8 mouse cellular contexts compared by ENCODE assay signal in the genomic region with DNA sequence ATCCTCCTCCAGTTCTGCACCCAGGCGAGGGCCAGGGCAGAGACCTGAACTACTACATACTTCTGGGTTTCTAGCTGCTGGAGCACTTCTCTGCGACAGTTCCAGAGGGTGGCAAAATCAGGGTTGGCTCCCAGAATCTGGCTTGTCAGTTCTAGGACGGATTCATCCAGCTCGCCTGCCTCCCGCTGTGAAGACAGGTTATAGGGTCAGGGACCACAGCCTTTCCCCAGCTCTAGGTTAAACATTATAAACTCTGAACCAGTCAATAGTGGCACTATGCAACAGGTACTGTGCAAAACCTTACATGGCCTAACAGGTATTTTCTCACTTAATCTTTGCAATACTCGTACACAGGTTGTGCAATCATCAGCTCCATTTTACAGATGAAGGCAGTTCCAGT. TPM values are rescaled to one million over a fixed set of nuclear protein-coding genes. Genes with fewer than 3 reads are reported as not detected.
A peak's percentile ranks its signal among the peaks of the same experiment; 100 is the strongest.
DNase-seq lines count a peak whose midpoint lies in the region; ATAC-seq and TF ChIP-seq lines count a peak whose summit lies in the region.

No protein-coding gene starts in this region.

- no peak for ATAC-seq in megakaryocyte, adult 5-6 weeks (ENCODE audit: poor library complexity, severe bottlenecking)
- no peak for ATAC-seq in limb, embryonic 12.5 days (ENCODE audit: insufficient number of reproducible peaks, insufficient read depth, low FRiP score, low TSS enrichment, low read depth)
- ATAC-seq in stomach, postnatal 0 days (ENCODE audit: low FRiP score, low TSS enrichment) = no peak

- no peaks in the 10 kb centered on the region for H3K27me3 ChIP-seq in megakaryocyte, embryonic 14.5 days (replicated peaks)
- no peaks in the 10 kb centered on the region for H3K27me3 ChIP-seq in hindbrain, embryonic 10.5 days (ENCODE audit: insufficient read depth, poor library complexity, severe bottlenecking)
- H3K27me3 ChIP-seq in limb, embryonic 12.5 days = no peaks in the 10 kb centered on the region
- H3K27me3 ChIP-seq in stomach, postnatal 0 days (ENCODE audit: control insufficient read depth, insufficient read depth, low read length) = no peaks in the 10 kb centered on the region

- peaks cover 48% of the 10 kb centered on the region for H3K36me3 ChIP-seq in megakaryocyte, embryonic 14.5 days (replicated peaks; ENCODE audit: low read length)
- H3K36me3 ChIP-seq in hindbrain, embryonic 10.5 days = peaks cover 43% of the 10 kb centered on the region
- peaks cover 34% of the 10 kb centered on the region for H3K36me3 ChIP-seq in limb, embryonic 12.5 days
- H3K36me3 ChIP-seq in stomach, postnatal 0 days (ENCODE audit: control insufficient read depth, insufficient read depth, low read length) = peaks cover 10% of the 10 kb centered on the region; the same call in 1 of the 2 replicates

- H3K9me3 ChIP-seq in megakaryocyte, embryonic 14.5 days = no peaks in the 10 kb centered on the region
- no peaks in the 10 kb centered on the region for H3K9me3 ChIP-seq in hindbrain, embryonic 10.5 days
- no peaks in the 10 kb centered on the region for H3K9me3 ChIP-seq in limb, embryonic 12.5 days
- H3K9me3 ChIP-seq in stomach, postnatal 0 days (ENCODE audit: control insufficient read depth, low read length) = no peaks in the 10 kb centered on the region

- no peak for DNase-seq in hindbrain, embryonic 10.5 days (ENCODE audit: low spot score)
- no peak for DNase-seq in stomach, postnatal 0 days (ENCODE audit: low spot score)
- DNase-seq in thymus, postnatal 25 days = no peak
- DNase-seq in left cerebral cortex, postnatal 14 days (ENCODE audit: low spot score in 2 of 2) = no peak
- no peak for DNase-seq in embryo, embryonic 10 days (ENCODE audit: low spot score)

- H3K4me2 ChIP-seq in limb, embryonic 12.5 days = peak overlapping the region; percentile 67
- H3K4me2 ChIP-seq in stomach, postnatal 0 days (replicated peaks; ENCODE audit: low read depth) = peak overlapping the region; percentile 70

- H3K9ac ChIP-seq in limb, embryonic 12.5 days (replicated peaks) = peak overlapping the region; percentile 70; the same call in 1 of the 2 replicates
- peak overlapping the region; percentile 82 for H3K9ac ChIP-seq in stomach, postnatal 0 days (ENCODE audit: low read length)

- TF ChIP-seq EP300 in stomach, postnatal 0 days (optimal IDR thresholded peaks at IDR 0.05) = no peak

- 69% methylated on average over 6 of the region's 6 CpGs for WGBS in hindbrain, embryonic 10.5 days
- 78% methylated on average over 6 of the region's 6 CpGs for WGBS in limb, embryonic 12.5 days
- 72% methylated on average over 6 of the region's 6 CpGs for WGBS in stomach, postnatal 0 days

- no peak for TF ChIP-seq CTCF in stomach, postnatal 0 days (IDR thresholded peaks at IDR 0.05; ENCODE audit: low read depth)

- H3K27ac ChIP-seq in hindbrain, embryonic 10.5 days = no peak overlapping the region
- H3K27ac ChIP-seq in limb, embryonic 12.5 days = no peak overlapping the region
- H3K27ac ChIP-seq in stomach, postnatal 0 days (replicated peaks) = peak overlapping the region; percentile 92; the same call in 1 of the 2 replicates

- intact Hi-C loops in left cerebral cortex, postnatal 14 days (cut with DNase I) = no loop called here

- peak overlapping the region; percentile 97 for H3K4me3 ChIP-seq in megakaryocyte, embryonic 14.5 days (replicated peaks)
- peak overlapping the region; percentile 87 for H3K4me3 ChIP-seq in hindbrain, embryonic 10.5 days
- peak overlapping the region; percentile 77 for H3K4me3 ChIP-seq in limb, embryonic 12.5 days (replicated peaks)
- peak overlapping the region; percentile 81 for H3K4me3 ChIP-seq in stomach, postnatal 0 days (ENCODE audit: low read depth, low read length)

- peaks cover 59% of the 10 kb centered on the region for H3K4me1 ChIP-seq in megakaryocyte, embryonic 14.5 days
- peaks cover 16% of the 10 kb centered on the region for H3K4me1 ChIP-seq in hindbrain, embryonic 10.5 days (replicated peaks)
- H3K4me1 ChIP-seq in limb, embryonic 12.5 days (replicated peaks) = peaks cover 9% of the 10 kb centered on the region
- no peaks in the 10 kb centered on the region for H3K4me1 ChIP-seq in stomach, postnatal 0 days (replicated peaks; ENCODE audit: control insufficient read depth, insufficient read depth)

RNA-seq across cellular contexts. Expression of gene Rabggta, which starts 1.0 kb away (rescaled TPM):
- 9.5 and 9.9 TPM in 2 replicates for polyA plus RNA-seq in megakaryocyte, embryonic 14.5 days (2012; ENCODE audit: insufficient read depth, low replicate concordance)
- total RNA-seq in megakaryocyte, adult 5-6 weeks (2015) = 10.0 and 12.5 TPM in 2 replicates
- 8.5 and 13.7 TPM in 2 replicates for total RNA-seq in megakaryocyte, adult 5-6 weeks (2017)
- polyA plus RNA-seq in hindbrain, embryonic 10.5 days (2016; fragmentation: Nextera tagmentation; extraction: Ambion mirVana) = 34.7 and 36.3 TPM in 2 replicates
- polyA plus RNA-seq in limb, embryonic 12.5 days (2016; fragmentation: Nextera tagmentation; extraction: Ambion mirVana) = 27.3 and 29.0 TPM in 2 replicates
- polyA plus RNA-seq in stomach, postnatal 0 days (2015; fragmentation: Nextera tagmentation; extraction: Ambion mirVana) = 25.7 and 27.3 TPM in 2 replicates
- total RNA-seq in left cerebral cortex, postnatal 14 days (2021) = 10 to 100 TPM; 44.2 to 45.4 TPM

RNA-seq across cellular contexts. Expression of gene Tgm1, which starts 7.3 kb away (rescaled TPM):
- 1.1 and 2.7 TPM in 2 replicates for polyA plus RNA-seq in megakaryocyte, embryonic 14.5 days (2012; ENCODE audit: insufficient read depth, low replicate concordance)
- total RNA-seq in megakaryocyte, adult 5-6 weeks (2015) = 1.6 and 1.7 TPM in 2 replicates
- 1.0 and 2.1 TPM in 2 replicates for total RNA-seq in megakaryocyte, adult 5-6 weeks (2017)
- polyA plus RNA-seq in hindbrain, embryonic 10.5 days (2016; fragmentation: Nextera tagmentation; extraction: Ambion mirVana) = 0.34 and 0.81 TPM in 2 replicates
- polyA plus RNA-seq in limb, embryonic 12.5 days (2016; fragmentation: Nextera tagmentation; extraction: Ambion mirVana) = 2.0 and 2.7 TPM in 2 replicates
- 79.0 and 80.6 TPM in 2 replicates for polyA plus RNA-seq in stomach, postnatal 0 days (2015; fragmentation: Nextera tagmentation; extraction: Ambion mirVana)
- under 1 TPM in 1 of 2 experiments, not detected in 1; 0.25 TPM for total RNA-seq in left cerebral cortex, postnatal 14 days (2021)

RNA-seq across cellular contexts. Expression of gene Dhrs1, which starts 24.4 kb away (rescaled TPM):
- polyA plus RNA-seq in megakaryocyte, embryonic 14.5 days (2012; ENCODE audit: insufficient read depth, low replicate concordance) = 1.2 and 3.7 TPM in 2 replicates
- 112 and 121 TPM in 2 replicates for total RNA-seq in megakaryocyte, adult 5-6 weeks (2015)
- total RNA-seq in megakaryocyte, adult 5-6 weeks (2017) = 44.1 and 55.0 TPM in 2 replicates
- polyA plus RNA-seq in hindbrain, embryonic 10.5 days (2016; fragmentation: Nextera tagmentation; extraction: Ambion mirVana) = 68.5 and 73.8 TPM in 2 replicates
- 72.5 and 82.6 TPM in 2 replicates for polyA plus RNA-seq in limb, embryonic 12.5 days (2016; fragmentation: Nextera tagmentation; extraction: Ambion mirVana)
- 92.3 and 99.5 TPM in 2 replicates for polyA plus RNA-seq in stomach, postnatal 0 days (2015; fragmentation: Nextera tagmentation; extraction: Ambion mirVana)
- 100 to 1,000 TPM in 1 of 2 experiments, 10 to 100 TPM in 1; 99.8 to 104 TPM for total RNA-seq in left cerebral cortex, postnatal 14 days (2021)

RNA-seq across cellular contexts. Expression of gene Nop9, which starts 24.4 kb away (rescaled TPM):
- 18.3 and 25.1 TPM in 2 replicates for polyA plus RNA-seq in megakaryocyte, embryonic 14.5 days (2012; ENCODE audit: insufficient read depth, low replicate concordance)
- 10.4 and 12.2 TPM in 2 replicates for total RNA-seq in megakaryocyte, adult 5-6 weeks (2015)
- 11.7 and 13.9 TPM in 2 replicates for total RNA-seq in megakaryocyte, adult 5-6 weeks (2017)
- 53.3 and 56.5 TPM in 2 replicates for polyA plus RNA-seq in hindbrain, embryonic 10.5 days (2016; fragmentation: Nextera tagmentation; extraction: Ambion mirVana)
- polyA plus RNA-seq in limb, embryonic 12.5 days (2016; fragmentation: Nextera tagmentation; extraction: Ambion mirVana) = 52.0 and 53.0 TPM in 2 replicates
- polyA plus RNA-seq in stomach, postnatal 0 days (2015; fragmentation: Nextera tagmentation; extraction: Ambion mirVana) = 16.8 and 19.8 TPM in 2 replicates
- 10 to 100 TPM; 13.4 to 13.9 TPM for total RNA-seq in left cerebral cortex, postnatal 14 days (2021)

RNA-seq across cellular contexts. Expression of gene Cideb, which starts 37.2 kb away (rescaled TPM):
- polyA plus RNA-seq in megakaryocyte, embryonic 14.5 days (2012; ENCODE audit: insufficient read depth, low replicate concordance) = 1.5 and 3.3 TPM in 2 replicates
- 0.27 and 1.5 TPM in 2 replicates for total RNA-seq in megakaryocyte, adult 5-6 weeks (2015)
- 0.22 TPM in 1 of 2 replicates, not detected in the other for total RNA-seq in megakaryocyte, adult 5-6 weeks (2017)
- polyA plus RNA-seq in hindbrain, embryonic 10.5 days (2016; fragmentation: Nextera tagmentation; extraction: Ambion mirVana) = 0.17 TPM in 1 of 2 replicates, not detected in the other
- polyA plus RNA-seq in limb, embryonic 12.5 days (2016; fragmentation: Nextera tagmentation; extraction: Ambion mirVana) = 0.60 TPM in 1 of 2 replicates, not detected in the other
- polyA plus RNA-seq in stomach, postnatal 0 days (2015; fragmentation: Nextera tagmentation; extraction: Ambion mirVana) = 12.3 and 13.6 TPM in 2 replicates
- total RNA-seq in left cerebral cortex, postnatal 14 days (2021) = under 1 TPM; 0.68 to 0.93 TPM

Comparison
In these comparisons a context has a peak if more than half of its experiments do, and no peak if none do; other contexts are left out.
1. RNA of gene Tgm1, which starts 7.3 kb away (polyA plus RNA-seq): 79.0 to 80.6 TPM in stomach, postnatal 0 days; 2.0 to 2.7 TPM in limb, embryonic 12.5 days, 1.1 to 2.7 TPM in megakaryocyte, embryonic 14.5 days and 0.34 to 0.81 TPM in hindbrain, embryonic 10.5 days; every median in the first group is over 10 times any median in the second.
2. RNA of gene Dhrs1, which starts 24.4 kb away (polyA plus RNA-seq): 92.3 to 99.5 TPM in stomach, postnatal 0 days, 68.5 to 73.8 TPM in hindbrain, embryonic 10.5 days and 72.5 to 82.6 TPM in limb, embryonic 12.5 days; 1.2 to 3.7 TPM in megakaryocyte, embryonic 14.5 days; every median in the first group is over 10 times any median in the second.
3. Peak in every context shown above with its lines, with median percentiles within 50 percentile points of each other: H3K4me3 ChIP-seq.